Mouse (Mus musculus): Measurements from ENCODE around the gene Mgat4a. TPM values are rescaled to one million over a fixed set of nuclear protein-coding genes. Genes with fewer than 3 reads are reported as not detected.

Mgat4a gene
- polyA plus RNA-seq, 3 experiments from 2014 or later = 4.4 to 13.2 (median 9.5) TPM

GRCm38 (mm10) chr1:37495104-37495503 lies 45.7 kb downstream of the Mgat4a start:
- ATAC-seq = no peak

- ATAC-seq = peak; percentile 30
Measured at GRCm38 (mm10) chr1:37491672-37492071, 49.1 kb downstream of the Mgat4a start.

GRCm38 (mm10) chr1:37490691-37491212 lies 50.1 kb downstream of the Mgat4a start:
- ATAC-seq = no peak

GRCm38 (mm10) chr1:37488531-37488930 lies 52.3 kb downstream of the Mgat4a start:
- ATAC-seq = no peak

GRCm38 (mm10) chr1:37486994-37487393 lies 53.8 kb downstream of the Mgat4a start:
- no peak for ATAC-seq

- ATAC-seq = no peak
Measured at GRCm38 (mm10) chr1:37486439-37486838, 54.4 kb downstream of the Mgat4a start.

GRCm38 (mm10) chr1:37484612-37485011 lies 56.2 kb downstream of the Mgat4a start:
- ATAC-seq = no peak

- peak; percentile 19 for ATAC-seq
Measured at GRCm38 (mm10) chr1:37481331-37481730, 59.5 kb downstream of the Mgat4a start.

- no peak for ATAC-seq
Measured at GRCm38 (mm10) chr1:37480731-37481130, 60.1 kb downstream of the Mgat4a start.

GRCm38 (mm10) chr1:37479759-37480158 lies 61.1 kb downstream of the Mgat4a start:
- no peak for ATAC-seq

- peak; percentile 65 for ATAC-seq
Measured at GRCm38 (mm10) chr1:37479074-37479473, 61.7 kb downstream of the Mgat4a start.

- ATAC-seq = peak; percentile 21
Measured at GRCm38 (mm10) chr1:37478416-37478815, 62.4 kb downstream of the Mgat4a start.

GRCm38 (mm10) chr1:37477928-37478327 lies 62.9 kb downstream of the Mgat4a start:
- ATAC-seq = peak; percentile 66

- no peak for ATAC-seq
Measured at GRCm38 (mm10) chr1:37477250-37477649, 63.6 kb downstream of the Mgat4a start.

GRCm38 (mm10) chr1:37475312-37475711 lies 65.5 kb downstream of the Mgat4a start:
- no peak for ATAC-seq

- no peak for ATAC-seq
Measured at GRCm38 (mm10) chr1:37474634-37475190, 66.1 kb downstream of the Mgat4a start.

GRCm38 (mm10) chr1:37474046-37474445 lies 66.8 kb downstream of the Mgat4a start:
- no peak for ATAC-seq

- ATAC-seq = peak; percentile 74
Measured at GRCm38 (mm10) chr1:37473251-37473650, 67.6 kb downstream of the Mgat4a start.

GRCm38 (mm10) chr1:37471179-37472148 lies 69.4 kb downstream of the Mgat4a start:
- ATAC-seq = no peak

GRCm38 (mm10) chr1:37469007-37469406 lies 71.8 kb downstream of the Mgat4a start:
- no peak for ATAC-seq

GRCm38 (mm10) chr1:37467806-37468205 lies 73.0 kb downstream of the Mgat4a start:
- no peak for ATAC-seq

- no peak for ATAC-seq
Measured at GRCm38 (mm10) chr1:37466322-37466995, 74.4 kb downstream of the Mgat4a start.

- ATAC-seq = no peak
Measured at GRCm38 (mm10) chr1:37464878-37465452, 75.9 kb downstream of the Mgat4a start.
